Comparison of ENCODE assay signal across 13 mouse cellular contexts in genomic region chr10:59843125-59843524, GRCm38 (mm10).
"Had no signal": no experiment of that assay in that cellular context is flagged by ENCODE, and none has a peak within 500 bp of the region (broad histone marks: within the 10 kb centered on the region; RNA-seq: fewer than 3 reads in every experiment).

No protein-coding gene starts in this region.

- DNase-seq: kidney, adult 18-20 months; kidney, postnatal 25 days; layer of hippocampus, adult 9-11 months; layer of hippocampus, postnatal 36 days; liver, embryonic 13.5 days; liver, postnatal 0 days; lung, postnatal 14 days; right cerebral cortex, adult 18-20 months; right cerebral cortex, postnatal 25 days had no signal

- H3K4me3 ChIP-seq: limb, embryonic 15.5 days; liver, embryonic 13.5 days; lung, embryonic 15.5 days; midbrain, embryonic 13.5 days had no signal

- H3K27ac ChIP-seq: limb, embryonic 15.5 days; liver, embryonic 13.5 days; lung, embryonic 15.5 days; midbrain, embryonic 13.5 days; stomach, postnatal 0 days had no signal

- H3K4me1 ChIP-seq: lung, embryonic 15.5 days had no signal

- H3K9me3 ChIP-seq: limb, embryonic 15.5 days; liver, embryonic 13.5 days; lung, embryonic 15.5 days; midbrain, embryonic 13.5 days had no signal

- H3K36me3 ChIP-seq: liver, embryonic 13.5 days; lung, embryonic 15.5 days; midbrain, embryonic 13.5 days had no signal

- H3K27me3 ChIP-seq: limb, embryonic 15.5 days; liver, embryonic 13.5 days; lung, embryonic 15.5 days; midbrain, embryonic 13.5 days had no signal
